Mouse (Mus musculus) retina, embryonic 14.5 days (tissue): ENCODE data around the gene Defb19.

Experiments used
- DNase-seq: peaks from one replicate; pipeline ENCODE4 v3.0.0-alpha.2; 2015; ENCODE audit warnings: low spot score

Defb19 gene

GRCm38 (mm10) chr2:152586926-152587560, 6.9 kb upstream of the Defb19 start:
- peak; percentile 52 for DNase-seq

- no peak for DNase-seq
Observed at GRCm38 (mm10) chr2:152580612-152581011, 500 bp upstream of the Defb19 start.

DNA sequence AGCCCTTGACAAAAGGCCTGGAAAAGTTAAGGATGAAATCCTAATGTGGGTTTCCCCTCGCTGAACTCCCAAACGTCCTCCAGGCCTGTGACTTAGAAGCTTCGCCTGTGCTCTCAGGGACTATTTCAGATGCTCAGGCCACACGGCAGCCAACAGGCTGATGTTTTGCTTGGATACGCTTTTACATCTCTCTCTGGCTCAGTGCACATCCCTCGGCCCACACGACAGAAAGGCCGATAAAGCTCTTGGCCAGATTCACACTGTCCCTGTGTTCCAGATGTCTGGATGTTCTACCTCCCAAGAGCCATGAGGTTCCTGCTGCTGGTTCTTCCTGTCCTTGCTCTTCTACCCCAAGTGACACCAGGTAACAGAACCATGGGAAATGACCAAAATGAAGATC, 6.6 kb downstream of the Defb19 start:
- no peak for DNase-seq

GRCm38 (mm10) chr2:152572114-152572794, 7.9 kb downstream of the Defb19 start, which contains the start of gene Defb21:
Gene Defb21, plus strand, starts transcription at chr2:152572744.
- peak; percentile 18 for DNase-seq

DNA sequence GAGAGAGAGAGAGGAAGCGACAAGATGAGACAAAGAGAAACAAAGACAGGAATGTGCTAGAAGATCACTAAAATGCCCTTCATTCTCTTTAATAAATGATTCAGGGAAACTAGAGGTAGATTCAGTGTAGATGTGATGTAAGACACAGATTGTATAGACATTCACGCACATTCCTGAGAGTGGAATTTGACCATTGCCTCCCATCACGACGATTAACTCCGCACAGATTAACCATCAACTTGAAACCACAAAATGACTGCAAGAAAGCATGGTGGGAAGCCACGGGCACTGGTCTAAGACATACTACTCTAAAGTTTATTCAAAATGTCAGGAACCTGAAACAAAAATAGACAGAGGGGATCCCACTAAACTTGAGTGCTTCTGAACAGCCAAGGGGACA, 9.8 kb downstream of the Defb19 start:
- no peak for DNase-seq

- DNase-seq, result no peak
Observed at GRCm38 (mm10) chr2:152569881-152570280, 10.2 kb downstream of the Defb19 start.

DNA sequence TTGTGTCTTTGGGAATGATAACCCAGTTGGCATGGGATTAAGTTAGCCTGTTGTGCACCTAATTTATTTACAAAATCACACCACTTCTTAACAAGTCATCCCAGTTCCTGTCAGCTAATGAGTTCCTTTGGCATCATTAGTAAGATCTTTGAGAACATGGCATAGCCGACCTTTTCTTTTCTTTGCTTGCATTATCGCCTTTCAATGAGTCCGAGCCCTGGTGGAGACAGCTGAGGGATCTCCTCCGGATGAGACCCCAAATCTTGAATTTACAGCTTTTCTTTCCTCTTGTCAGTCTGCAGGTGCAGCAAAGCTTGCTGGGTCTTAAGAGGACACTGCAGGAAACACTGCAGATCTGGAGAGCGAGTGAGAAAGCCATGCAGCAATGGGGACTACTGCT, 11.1 kb downstream of the Defb19 start, which contains the start of gene Gm17416:
Gene Gm17416, plus strand, starts transcription at position 301 of the 400 bp plus-strand sequence.
- DNase-seq, result no peak

- DNase-seq, result no peak
Observed at GRCm38 (mm10) chr2:152556655-152557054, 23.5 kb downstream of the Defb19 start.

- DNase-seq, result peak; percentile 86
Observed at GRCm38 (mm10) chr2:152553774-152554423, 26.2 kb downstream of the Defb19 start.

GRCm38 (mm10) chr2:152548124-152548523, 32.0 kb downstream of the Defb19 start:
- DNase-seq, result no peak

DNA sequence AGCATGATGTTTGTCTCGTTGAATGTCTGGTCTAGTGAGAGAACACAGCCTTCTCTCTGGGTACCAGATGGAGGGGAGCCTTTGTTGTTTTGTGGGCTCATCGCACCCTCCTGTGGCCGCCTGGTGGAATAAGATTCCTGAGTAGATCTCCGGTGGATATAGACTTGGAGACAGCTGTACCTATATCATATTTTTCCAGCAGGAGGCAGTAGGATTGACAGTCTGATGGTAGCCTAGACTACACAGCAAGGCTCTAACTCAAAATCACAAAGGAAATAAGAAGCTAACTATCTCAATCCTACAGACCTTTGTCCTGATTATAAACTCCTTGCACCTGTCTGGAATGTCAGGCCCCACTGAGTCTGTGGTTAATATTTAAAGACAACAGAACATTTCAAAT, 35.4 kb downstream of the Defb19 start:
- peak; percentile 70 for DNase-seq

GRCm38 (mm10) chr2:152543478-152543877, 36.6 kb downstream of the Defb19 start:
- no peak for DNase-seq

DNA sequence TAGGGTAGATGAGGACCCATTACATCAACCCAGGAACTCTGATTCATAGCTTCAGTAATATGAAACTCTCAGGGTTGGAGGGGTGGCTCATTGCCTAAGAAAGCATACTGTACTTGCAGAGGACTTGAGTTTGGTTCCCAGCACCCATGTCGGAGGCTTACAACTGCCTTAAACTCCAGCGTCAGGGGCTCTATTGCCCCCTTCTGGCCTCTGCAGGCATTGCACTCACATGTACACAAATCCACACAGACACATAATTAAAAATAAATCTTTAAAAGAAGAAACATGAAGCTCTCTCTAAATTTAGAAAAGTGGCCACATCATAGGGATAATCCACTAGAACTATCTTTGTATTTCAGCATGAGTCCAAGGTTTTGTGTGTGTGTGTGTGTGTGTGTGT, 37.2 kb downstream of the Defb19 start:
- no peak for DNase-seq

DNA sequence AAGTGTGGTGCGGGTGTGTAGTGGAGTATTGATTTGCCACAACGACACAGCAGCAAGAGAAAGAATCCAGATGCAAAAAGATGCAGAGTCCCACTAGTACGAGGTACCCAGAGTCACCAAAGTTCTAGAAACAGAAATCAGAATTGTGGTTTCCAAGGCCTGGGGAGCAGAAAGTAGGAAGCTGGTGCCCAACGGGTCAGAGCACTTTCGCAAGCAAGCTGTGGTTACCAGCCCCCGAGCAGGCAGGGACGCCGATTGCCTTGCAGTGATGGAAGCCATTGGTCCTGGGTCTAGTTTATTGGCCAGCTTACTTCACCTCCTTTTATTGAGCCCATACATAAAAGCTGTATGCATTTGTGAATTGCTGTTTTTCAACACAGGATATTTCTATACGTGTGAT, 38.1 kb downstream of the Defb19 start:
- no peak for DNase-seq

DNA sequence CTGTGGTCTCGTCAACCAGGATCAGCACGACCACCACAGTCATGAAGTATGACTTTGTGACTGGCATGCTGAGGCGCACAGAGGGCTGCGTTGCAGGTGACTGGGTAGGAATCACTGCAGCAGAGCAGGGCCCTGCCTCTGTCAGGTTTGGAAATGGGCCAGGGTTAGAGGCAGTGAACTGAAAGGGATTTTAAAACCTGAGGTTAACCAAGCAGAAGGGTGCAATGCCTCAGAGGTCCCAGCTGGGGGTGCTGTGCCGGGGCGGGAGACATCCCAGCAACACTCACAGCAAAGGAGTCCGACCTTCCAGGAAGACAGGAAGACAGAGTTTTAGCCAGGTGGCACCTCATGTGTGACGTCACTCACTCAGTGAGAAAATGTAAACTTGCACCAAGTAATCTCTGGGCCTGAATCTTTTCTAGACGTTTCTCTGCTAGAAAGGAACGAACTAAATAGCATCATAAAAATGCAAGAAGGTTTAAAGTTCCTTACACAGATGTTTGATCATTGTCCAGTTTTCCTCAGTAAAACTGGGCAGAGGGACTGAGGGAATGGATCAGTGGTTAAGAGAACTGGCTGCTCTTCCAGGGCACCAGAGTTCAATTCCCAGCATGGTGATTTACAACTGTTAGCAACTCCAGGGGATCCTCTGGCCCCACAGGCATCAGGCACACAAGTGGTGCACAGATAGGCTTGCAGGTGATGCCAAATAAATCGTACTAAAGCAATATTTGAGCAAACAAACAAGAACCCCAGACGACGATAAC, 40.0 kb downstream of the Defb19 start, which contains the start of gene Defb29:
Gene Defb29, minus strand, starts transcription at position 155 of the 767 bp plus-strand sequence.
- peak; percentile 18 for DNase-seq
